In genomic region chr13:75708637-75709002, GRCm38 (mm10) we compare ENCODE assay signal across 8 mouse cellular contexts. TPM values are rescaled to one million over a fixed set of nuclear protein-coding genes. Genes with fewer than 3 reads are reported as not detected.
DNase-seq lines count a peak whose midpoint lies in the region; ATAC-seq and TF ChIP-seq lines count a peak whose summit lies in the region.

No protein-coding gene starts in this region.

- H3K27me3 ChIP-seq in kidney, adult 2 months (replicated peaks; ENCODE audit: control insufficient read depth, insufficient read depth, low read length): no peaks in the 10 kb centered on the region
- H3K27me3 ChIP-seq in hindbrain, embryonic 11.5 days (ENCODE audit: control insufficient read depth, insufficient read depth, low read length): no peaks in the 10 kb centered on the region; the same call in 1 of the 2 replicates
- H3K27me3 ChIP-seq in midbrain, embryonic 11.5 days (ENCODE audit: control insufficient read depth, insufficient read depth, low read length): peaks cover 7% of the 10 kb centered on the region; the same call in 1 of the 2 replicates

- peak overlapping the region; percentile 68; the same call in 1 of the 2 replicates for H3K9ac ChIP-seq in hindbrain, embryonic 11.5 days (ENCODE audit: low read depth, low read length)
- peak overlapping the region; percentile 70 for H3K9ac ChIP-seq in midbrain, embryonic 11.5 days (ENCODE audit: low read length)

- ATAC-seq in hindbrain, embryonic 11.5 days (ENCODE audit: low FRiP score): no peak
- ATAC-seq in midbrain, embryonic 11.5 days (ENCODE audit: low FRiP score): no peak

- no peaks in the 10 kb centered on the region for H3K36me3 ChIP-seq in kidney, adult 2 months (ENCODE audit: control insufficient read depth, insufficient read depth, low read length)
- H3K36me3 ChIP-seq in hindbrain, embryonic 11.5 days (ENCODE audit: control insufficient read depth, insufficient read depth, low read length): no peaks in the 10 kb centered on the region
- H3K36me3 ChIP-seq in midbrain, embryonic 11.5 days (ENCODE audit: control insufficient read depth, insufficient read depth, low read length): no peaks in the 10 kb centered on the region

- H3K4me2 ChIP-seq in hindbrain, embryonic 11.5 days (replicated peaks; ENCODE audit: low read depth, low read length): peak overlapping the region; percentile 80
- H3K4me2 ChIP-seq in midbrain, embryonic 11.5 days: peak overlapping the region; percentile 60

- peak overlapping the region; percentile 87 for H3K4me3 ChIP-seq in kidney, adult 2 months (ENCODE audit: insufficient read depth, low read depth, low read length)
- peak overlapping the region; percentile 72 for H3K4me3 ChIP-seq in hindbrain, embryonic 11.5 days (ENCODE audit: low read depth, low read length)
- peak overlapping the region; percentile 80 for H3K4me3 ChIP-seq in midbrain, embryonic 11.5 days (ENCODE audit: low read depth, low read length)

- H3K4me1 ChIP-seq in kidney, adult 2 months (ENCODE audit: control insufficient read depth, insufficient read depth, low read length): peaks cover 15% of the 10 kb centered on the region
- no peaks in the 10 kb centered on the region for H3K4me1 ChIP-seq in hindbrain, embryonic 11.5 days (replicated peaks; ENCODE audit: control insufficient read depth, insufficient read depth, low read length)
- peaks cover 3% of the 10 kb centered on the region; the same call in 1 of the 2 replicates for H3K4me1 ChIP-seq in midbrain, embryonic 11.5 days (ENCODE audit: control insufficient read depth, insufficient read depth, low read length)

- H3K27ac ChIP-seq in kidney, adult 2 months (ENCODE audit: insufficient read depth, low read depth, low read length): peak overlapping the region; percentile 72; the same call in 1 of the 2 replicates
- H3K27ac ChIP-seq in hindbrain, embryonic 11.5 days (ENCODE audit: low read depth, low read length): no peak overlapping the region
- no peak overlapping the region for H3K27ac ChIP-seq in midbrain, embryonic 11.5 days (ENCODE audit: low read depth, low read length)

- no peaks in the 10 kb centered on the region for H3K9me3 ChIP-seq in hindbrain, embryonic 11.5 days (ENCODE audit: control insufficient read depth, low read length)
- H3K9me3 ChIP-seq in midbrain, embryonic 11.5 days (ENCODE audit: control insufficient read depth, low read length): no peaks in the 10 kb centered on the region

- TF ChIP-seq CTCF in kidney, adult 2 months (conservative IDR thresholded peaks at IDR 0.05; ENCODE audit: insufficient read depth, insufficient read length, low read depth, low read length): no peak

- no peak for TF ChIP-seq POLR2A in kidney, adult 2 months (IDR thresholded peaks at IDR 0.05; ENCODE audit: low read depth, low read length)

- WGBS in kidney, adult 2 months: 8% methylated on average over 8 of the region's 8 CpGs
- WGBS in hindbrain, embryonic 11.5 days: 8% methylated on average over 8 of the region's 8 CpGs
- WGBS in midbrain, embryonic 11.5 days: 9% methylated on average over 8 of the region's 8 CpGs

- DNase-seq in kidney, adult 2 months: no peak
- no peak for DNase-seq in kidney, adult 8-10 months
- peak; percentile 64 for DNase-seq in adipocyte (ENCODE audit: low spot score)
- DNase-seq in hindbrain, embryonic 11.5 days (ENCODE audit: low spot score): no peak
- DNase-seq in midbrain, embryonic 11.5 days (ENCODE audit: low spot score, missing footprints): no peak
- no peak for DNase-seq in embryo, embryonic 10.5 days (ENCODE audit: low spot score)
- no peak for DNase-seq in gastrocnemius, adult 18-20 months (ENCODE audit: low spot score)
- DNase-seq in right cerebral cortex, postnatal 10 days (ENCODE audit: low spot score in 2 of 2): no peak

RNA-seq across cellular contexts. Expression of gene Ell2, which starts 2.1 kb away (rescaled TPM):
- 6.3 and 8.2 TPM in 2 replicates for polyA plus RNA-seq in kidney, adult 2 months (2012; rRNA removed)
- polyA plus RNA-seq in hindbrain, embryonic 11.5 days (2014; fragmentation: Nextera tagmentation; extraction: Ambion mirVana): 3.8 and 4.7 TPM in 2 replicates
- polyA plus RNA-seq in midbrain, embryonic 11.5 days (2014; fragmentation: Nextera tagmentation; extraction: Ambion mirVana): 5.1 and 6.2 TPM in 2 replicates
- 10 to 100 TPM; 43.5 to 57.4 TPM for total RNA-seq in gastrocnemius, adult 18-20 months (2021)
